Mouse (Mus musculus): ENCODE measurements around the gene Itgad. TPM values are rescaled to one million over a fixed set of nuclear protein-coding genes. Genes with fewer than 3 reads are reported as not detected.

The Itgad gene
- polyA plus RNA-seq (2017; shearing (Covaris generic)) = under 1 TPM in 1 of 2 experiments, not detected in 1; 0.15 TPM

DNA sequence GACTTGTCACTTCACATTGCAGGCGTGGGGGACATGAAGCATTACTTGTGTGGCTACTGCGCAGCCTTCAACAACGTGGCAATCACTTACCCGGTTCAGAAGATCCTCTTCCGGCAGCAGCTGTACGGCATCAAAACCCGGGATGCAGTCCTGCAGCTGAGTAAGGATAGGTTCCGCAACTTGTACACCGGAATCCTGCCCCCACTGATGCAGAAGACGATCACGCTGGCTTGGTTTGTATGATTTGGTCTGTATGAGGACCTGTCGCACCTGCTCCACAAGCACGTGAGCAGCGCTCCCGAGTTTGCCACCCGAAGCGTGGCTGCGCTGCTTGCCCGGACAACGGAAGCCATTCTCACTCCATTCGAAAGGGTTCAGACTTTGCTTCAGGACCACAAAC lies at the start of gene Itgad:
TSS of gene Itgad (plus strand) at position 301 of the 400 bp plus-strand sequence.
- ATAC-seq = no peak

DNA sequence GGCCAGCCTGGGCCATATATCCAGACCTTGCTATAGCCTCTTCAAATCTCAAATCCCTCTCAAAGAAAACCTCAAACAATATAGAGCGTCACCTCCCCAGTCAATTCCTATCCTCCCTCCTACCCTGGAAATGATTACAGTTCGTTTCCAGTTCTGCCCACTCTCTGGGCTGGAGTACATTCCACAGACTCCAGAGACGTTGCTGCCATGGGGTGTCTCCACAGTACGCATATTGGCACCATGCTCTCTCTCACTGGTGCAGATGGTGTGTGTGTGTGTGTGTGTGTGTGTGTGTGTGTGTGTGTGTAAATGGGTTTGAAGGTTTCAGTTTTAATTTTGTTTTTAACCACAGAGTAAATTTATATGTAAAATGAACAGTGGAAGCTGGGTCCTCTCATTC lies 48.9 kb upstream of the Itgad start:
- ATAC-seq = peak; percentile 71

DNA sequence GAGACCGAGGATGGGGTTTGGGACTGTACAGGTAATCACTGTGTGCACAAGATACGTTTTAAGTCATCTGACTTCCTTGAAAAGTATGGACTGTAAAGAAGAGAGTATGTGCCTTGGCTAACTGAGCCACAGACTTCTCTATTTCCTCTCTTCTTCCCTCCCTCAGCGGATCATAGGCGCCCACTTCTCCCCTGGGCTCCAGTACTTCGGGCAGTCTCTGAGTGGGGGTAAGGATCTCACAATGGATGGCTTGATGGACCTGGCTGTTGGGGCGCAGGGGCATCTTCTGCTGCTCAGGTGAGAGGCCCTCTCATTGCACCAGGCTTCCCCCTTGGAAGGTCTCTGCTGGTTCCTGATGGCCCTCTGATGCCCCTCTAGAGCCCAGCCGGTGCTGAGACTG lies 46.7 kb upstream of the Itgad start:
- no peak for ATAC-seq

DNA sequence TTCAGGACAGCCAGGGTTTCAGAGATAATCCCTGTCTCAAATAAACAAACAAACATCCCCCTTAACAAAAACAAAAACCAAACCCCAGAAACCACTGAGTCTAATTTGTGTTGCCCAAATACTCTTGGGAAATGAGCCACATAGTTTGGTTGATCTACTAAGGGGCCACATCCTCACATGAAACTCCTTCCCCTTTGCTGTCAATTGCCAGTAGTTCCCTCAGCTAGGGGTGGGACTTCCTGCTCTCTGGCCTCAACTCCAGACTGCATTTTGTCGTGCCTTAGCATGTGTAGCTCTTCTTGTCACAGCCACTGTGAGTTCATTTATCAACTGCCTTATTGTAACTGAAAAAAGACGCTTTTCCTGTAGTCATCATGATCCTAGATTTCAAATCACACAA lies 43.9 kb upstream of the Itgad start:
- ATAC-seq = no peak

DNA sequence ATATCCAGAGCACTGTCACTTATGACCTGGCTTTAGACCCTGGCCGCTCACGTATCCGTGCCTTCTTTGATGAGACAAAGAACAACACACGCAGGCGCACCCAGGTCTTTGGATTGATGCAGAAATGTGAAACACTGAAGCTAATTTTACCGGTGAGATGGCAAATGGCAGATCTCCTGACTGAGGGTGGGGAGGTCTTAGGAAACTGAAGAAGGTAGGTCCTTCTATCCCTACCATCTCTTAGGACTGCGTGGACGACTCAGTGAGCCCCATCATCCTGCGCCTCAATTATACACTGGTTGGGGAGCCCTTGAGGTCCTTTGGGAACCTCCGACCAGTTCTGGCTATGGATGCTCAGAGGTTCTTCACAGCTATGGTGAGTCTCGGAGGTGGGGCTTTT lies 42.0 kb upstream of the Itgad start:
- ATAC-seq = no peak

DNA sequence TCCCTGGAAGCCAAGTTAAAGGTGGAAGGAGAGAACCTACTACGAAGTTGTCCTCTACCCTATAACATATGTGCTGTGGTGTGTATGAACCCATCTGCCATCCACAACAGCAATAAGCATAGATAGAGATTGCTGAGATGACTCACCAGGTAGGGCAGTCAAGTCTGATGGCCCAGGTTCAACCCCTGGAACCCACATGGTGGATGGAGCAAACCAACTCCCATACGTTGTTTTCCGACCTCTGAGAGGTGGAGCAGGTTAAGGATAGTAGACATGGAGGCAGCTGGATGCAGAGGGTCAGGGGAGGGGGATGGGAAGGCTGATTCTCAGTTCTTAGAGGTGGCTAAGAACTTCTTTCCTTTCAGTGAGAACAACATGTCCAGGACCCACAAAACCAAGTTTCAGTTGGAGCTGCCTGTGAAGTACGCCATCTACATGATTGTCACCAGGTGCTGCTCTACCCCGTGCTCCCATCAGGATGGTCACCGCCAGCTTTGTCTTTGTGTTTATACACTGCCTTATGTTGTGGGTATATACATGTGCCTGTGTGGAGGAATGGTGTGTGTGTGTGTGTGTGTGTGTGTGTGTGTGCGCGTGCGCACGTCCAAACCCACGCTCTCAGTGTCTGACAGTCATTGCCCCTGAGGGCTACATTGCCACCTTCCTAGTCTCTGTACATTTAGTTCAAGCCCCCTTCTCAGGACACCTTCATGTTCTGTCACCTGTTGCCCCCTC lies 39.6 kb upstream of the Itgad start:
- no peak for ATAC-seq

DNA sequence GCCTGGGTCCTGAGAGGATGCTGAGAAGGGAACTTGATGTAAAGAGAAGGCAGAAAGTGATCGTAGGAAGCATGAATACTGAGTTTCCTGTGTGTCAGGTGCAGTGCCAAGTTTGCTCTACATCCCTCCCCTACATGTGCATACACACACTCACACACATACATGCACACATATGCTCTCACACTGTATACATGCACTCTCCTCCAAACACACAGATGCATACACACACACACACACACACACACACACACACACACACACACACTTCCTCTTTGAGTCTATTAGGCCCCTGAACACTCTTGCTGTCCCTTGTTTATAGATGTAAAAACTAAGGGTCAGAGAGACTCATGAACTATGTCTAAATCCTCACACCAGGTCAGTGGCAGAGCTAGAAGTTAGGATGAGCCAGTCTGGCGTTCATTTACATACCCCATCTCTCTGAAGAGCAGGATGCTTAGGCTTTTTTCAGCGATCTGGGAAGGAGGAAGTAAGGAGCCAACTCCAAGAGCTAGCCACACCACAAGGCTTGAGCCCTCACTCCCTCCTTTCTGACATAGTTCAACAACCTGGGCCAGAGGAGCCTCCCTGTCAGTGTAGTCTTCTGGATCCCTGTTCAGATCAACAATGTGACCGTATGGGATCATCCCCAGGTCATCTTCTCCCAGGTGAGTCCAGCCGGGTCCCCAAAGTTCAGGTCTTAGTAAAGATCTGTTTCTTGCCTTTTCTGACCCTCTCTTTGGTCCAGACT lies 38.8 kb upstream of the Itgad start:
- ATAC-seq = peak; percentile 14

DNA sequence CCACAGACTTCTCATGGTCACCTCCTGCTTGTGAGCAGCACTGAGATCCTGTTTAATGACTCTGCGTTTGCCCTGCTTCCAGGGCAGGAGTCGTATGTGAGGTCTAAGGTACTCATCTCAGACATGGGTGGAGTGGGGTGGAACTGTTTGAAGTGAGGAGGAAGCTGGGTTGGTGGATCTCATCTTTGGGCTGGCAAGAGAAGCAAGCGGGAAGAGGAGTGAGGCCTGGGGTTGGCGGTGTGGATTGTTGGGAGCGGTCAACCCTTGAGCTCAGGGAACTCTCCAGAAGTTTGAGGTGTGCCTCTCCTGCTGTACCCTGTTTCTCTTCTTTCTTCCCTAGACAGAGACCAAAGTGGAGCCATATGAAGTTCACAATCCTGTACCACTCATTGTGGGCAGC lies 37.8 kb upstream of the Itgad start:
- no peak for ATAC-seq

DNA sequence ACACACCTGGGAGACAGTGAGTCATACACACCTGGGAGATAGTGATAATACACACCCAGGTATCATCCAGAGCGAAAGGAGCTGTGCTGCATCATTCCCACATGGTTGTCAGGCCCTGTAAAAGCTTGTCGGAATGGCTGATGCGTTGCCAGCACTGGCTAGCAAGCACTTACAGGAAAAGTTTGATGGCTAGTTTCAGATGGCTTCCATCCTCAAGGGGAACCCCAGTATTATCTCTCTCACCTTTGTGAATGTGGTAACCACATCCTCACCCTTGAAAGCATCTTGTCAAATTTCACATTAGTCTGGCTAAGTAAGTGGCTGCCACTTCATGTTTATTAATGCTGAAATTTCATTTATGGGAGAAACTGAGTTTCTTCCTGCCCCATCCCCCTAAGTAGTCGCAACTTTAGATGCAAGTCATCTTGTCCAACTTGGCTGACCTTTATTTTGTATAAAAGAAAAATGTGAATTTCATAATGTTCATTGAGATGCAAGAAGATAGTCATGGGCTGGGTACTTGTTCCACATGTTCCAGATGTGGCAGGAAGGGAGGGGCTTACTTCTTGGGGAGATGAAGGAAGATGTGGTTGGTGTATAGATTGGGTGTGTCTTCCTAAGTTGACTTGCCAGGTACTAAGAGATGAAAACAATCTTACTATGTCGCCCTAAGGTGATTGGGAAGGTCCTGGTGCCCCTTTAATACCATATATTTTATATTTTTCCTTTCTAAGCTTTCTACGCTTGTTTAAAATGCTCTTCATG lies 34.3 kb upstream of the Itgad start:
- peak; percentile 87 for ATAC-seq

DNA sequence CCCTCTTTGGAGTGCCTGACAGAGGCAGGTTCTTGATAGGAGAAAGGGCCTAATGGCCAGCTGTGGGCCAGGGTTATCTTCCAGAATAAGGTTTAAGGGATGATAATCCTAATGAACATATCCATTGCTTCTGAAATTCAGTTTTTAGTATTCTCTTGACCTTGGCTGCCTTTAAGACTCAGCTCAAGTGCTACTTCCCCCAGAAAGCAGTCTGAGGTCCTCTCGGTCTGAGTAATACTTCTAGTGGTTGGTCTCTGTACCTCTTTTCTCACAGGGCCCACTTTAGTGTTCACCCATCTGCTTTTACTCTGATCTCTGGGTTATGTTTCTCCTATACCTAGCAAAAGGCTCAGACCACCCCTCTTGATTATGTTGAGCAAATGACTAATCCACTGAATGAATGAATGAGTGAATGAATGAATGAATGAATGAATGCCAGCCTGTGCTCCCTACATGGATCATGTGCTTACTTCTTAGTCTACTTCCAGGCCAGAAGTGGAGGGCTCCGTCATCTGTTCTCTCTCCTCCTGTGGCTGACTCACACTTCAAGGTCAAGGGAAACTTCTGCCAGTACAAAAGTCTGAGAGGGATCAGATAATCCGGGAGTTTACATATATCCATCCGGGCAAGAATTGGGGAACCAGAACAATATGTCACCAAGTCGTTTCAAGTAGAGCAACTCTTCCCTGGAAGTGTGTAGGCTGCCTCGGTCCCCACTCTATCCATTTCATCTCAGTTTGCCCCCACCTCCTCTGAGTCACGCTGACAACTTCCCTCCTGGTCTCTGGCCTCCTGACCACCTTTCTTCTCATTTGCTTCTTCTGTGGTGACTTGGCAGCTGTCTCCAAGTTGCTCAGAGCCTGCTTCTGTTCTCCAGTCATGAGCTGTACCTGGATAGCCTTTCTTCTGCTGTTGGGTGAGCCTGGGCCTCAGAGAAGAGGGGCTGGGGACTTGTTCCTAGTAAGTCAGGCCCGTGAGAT lies 25.1 kb upstream of the Itgad start, which contains the start of gene Itgax:
TSS of gene Itgax (plus strand) at position 807 of the 980 bp plus-strand sequence.
- no peak for ATAC-seq

DNA sequence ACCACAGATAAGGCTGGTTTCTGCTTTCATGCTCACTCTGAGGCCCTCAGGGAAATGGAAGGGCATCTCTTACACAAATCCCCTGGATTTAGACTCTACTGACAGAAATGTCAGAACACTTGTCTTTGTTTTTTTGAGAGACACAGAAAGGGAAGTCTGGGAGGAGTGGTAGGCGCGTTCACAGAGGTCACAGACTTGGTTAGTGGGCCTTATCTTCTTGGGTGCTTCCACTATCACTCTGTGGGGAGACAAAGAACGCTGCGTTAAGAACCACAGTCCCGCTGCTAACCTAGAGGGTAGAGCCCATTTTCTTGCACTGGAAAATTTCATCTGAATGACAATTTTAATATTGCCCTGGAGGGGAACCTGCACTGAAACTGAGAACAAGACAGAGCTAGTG lies 22.0 kb upstream of the Itgad start:
- no peak for ATAC-seq

DNA sequence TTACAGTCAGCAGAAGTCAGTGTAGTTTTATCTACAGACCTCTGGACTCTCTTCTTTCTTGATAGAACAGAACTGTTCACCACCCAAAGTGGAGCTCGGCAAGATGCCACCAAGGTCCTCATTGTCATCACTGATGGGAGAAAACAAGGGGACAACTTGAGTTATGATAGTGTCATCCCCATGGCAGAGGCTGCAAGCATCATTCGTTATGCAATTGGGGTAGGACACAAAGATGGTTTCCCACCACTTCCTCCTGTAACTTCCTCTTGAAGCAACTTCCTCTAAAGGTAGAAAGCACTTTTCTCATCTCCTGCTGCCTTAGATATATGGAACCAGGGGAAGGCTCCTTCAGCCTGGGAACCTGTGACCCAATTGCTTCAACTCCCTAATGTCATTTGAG lies 20.6 kb upstream of the Itgad start:
- ATAC-seq = no peak

DNA sequence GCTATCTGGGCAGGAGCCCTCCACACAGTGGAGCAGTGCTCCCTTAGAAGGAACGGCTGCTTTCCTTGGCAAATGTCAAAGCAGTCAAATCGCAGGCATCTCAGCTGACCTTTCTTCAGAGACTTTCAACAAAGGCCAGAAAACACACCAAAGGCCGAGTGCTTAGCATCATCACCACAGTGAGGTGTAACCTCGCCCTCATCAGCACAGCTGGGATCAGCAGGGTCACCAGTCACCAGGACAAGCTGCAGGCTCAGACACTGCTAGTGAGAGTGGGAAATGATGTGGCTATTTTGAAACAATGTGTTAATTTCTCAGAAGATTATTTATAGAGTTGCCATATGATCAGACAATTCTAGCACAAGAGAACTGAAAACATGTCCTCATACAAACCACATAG lies 17.2 kb upstream of the Itgad start:
- no peak for ATAC-seq

DNA sequence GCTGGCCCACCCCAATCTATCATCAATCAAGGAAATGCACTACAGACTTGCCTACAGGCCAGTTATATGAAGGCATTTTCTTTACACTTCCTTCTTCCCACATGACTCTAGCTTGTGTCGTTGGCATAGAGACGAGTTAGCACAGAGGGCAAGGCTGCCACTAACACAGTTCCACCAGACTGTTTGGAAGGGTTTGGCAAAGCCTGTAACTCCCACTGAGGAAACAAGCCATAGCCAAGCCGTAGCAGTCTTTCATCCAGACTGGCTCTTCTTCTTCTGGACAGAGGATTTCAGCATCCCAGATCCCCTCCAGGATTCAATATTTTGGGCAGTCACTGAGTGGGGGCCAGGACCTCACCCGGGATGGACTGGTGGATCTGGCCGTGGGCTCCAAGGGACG lies 14.6 kb upstream of the Itgad start:
- no peak for ATAC-seq

DNA sequence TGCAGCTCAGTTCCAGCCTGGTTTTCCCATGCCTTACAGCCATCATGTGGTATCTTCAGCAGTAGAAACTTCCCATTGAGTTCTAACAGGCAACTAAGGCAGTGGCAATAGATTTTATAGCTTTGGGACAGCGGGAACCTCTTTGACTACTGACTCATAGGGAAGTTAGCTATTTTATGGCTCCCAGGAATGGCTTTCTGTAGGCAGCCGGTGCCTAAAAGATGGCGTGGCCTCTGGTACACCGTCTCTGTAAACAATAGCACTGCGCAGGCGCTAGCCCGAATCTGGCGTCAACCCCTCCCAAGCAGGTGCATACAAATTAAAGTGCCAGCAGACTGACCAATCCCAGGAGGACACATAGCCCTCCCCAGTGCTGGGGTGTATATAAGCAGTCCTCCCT lies 3.2 kb upstream of the Itgad start:
- no peak for ATAC-seq

DNA sequence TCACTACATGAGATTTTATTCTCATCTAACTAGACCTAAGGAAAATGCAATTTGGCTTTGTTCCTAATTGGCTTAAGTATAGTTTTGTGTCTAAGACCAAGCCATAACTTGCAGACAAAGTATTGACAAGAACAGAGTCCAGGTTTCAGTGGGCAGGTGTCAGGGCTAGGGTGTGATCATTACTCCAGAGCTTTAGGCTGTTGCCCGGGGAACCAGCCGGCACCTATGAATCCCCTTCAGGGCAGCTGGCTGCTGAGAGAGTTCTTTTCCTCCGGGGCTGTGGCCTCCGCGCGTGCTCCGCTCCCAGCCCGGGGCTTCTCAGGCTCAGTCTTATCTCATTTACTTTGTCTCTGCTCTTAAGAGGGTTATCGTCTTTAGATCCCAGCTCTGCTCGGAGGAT lies 748 bp downstream of the Itgad start:
- ATAC-seq = no peak

DNA sequence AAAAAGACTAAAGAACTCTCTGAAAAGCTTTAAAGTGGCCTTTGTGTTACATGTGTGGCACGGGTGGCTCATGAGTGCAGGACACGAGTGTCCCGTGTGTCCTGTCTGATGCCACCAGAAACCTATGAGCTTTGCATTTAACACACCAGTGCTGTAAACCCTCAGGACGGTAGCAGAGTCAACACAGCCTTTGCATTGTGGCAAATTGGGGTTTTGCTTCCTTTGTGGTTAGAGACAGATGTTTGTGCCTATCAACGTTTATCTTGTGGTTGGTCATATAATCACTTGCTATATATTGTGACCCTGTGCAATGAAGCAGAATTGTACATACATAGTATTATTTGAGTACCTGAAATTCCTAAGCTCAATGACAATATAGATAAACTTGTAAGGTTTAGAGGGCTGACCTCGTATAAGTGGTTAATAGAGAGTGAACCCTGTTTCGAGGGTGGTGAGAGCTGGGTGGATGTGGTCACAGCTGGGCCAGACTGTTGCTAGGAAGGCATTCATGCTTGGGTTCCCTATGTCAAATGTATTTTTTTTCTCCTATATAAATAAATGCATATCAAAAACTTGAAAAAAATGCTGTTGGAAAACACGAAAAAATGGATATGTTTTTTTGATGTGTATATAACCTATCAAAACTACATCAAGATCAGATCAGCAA lies 4.6 kb downstream of the Itgad start:
- peak; percentile 41 for ATAC-seq

DNA sequence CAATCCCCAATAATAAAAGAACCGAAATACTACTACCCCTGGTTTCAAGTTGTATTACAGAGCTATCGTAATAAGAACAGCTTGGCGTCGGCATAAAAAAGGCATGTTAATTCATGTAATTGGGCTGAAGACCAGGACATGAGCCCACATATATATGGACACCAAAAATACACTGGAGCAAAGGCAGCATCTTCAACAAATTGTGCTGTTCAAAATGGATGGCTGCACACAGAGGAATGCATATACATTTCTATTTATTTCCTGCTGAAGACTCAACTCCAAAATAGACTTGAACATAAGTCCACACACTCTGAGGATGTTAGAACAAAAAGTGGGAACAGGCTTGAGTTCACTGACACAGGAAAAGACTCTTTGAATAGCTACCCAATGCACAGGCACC lies 9.8 kb downstream of the Itgad start:
- no peak for ATAC-seq

DNA sequence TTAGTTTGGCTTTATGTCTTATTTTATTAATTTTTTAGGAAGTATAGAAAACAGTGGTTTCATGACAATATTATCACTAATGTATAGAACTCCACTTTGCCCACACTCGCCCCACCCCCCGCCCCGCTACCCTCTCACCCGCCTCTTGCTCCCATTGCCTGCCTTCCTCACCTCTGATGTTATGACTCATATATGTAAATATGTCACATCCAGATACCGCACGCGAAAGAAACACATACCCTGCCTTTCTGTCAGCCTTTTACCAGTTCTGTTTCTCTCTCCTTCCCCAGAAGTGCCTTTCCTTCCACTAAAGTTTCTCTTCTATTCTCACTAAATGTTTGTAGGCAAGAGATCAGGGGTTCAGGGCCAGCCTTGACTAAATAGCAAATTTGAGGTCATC lies 12.2 kb downstream of the Itgad start:
- ATAC-seq = peak; percentile 77

DNA sequence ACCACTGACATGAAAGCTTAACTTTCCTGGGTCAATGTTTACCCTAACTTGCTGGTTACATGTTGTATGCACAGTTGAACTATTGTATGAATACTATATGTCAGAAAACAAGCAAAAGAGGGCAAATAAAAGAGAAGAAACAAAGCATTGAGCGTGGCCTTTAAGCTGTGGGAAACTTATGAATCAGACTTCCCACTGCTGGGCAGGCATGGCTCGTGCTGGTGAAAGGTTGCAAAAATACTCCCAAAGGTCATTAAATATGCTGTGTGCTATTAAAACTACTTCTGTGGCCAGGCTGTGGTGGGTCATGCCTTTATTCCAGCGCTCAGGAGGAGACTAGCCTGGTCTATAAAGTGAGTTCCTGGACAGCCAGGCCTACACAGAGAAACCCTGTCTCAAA lies 15.8 kb downstream of the Itgad start:
- no peak for ATAC-seq

DNA sequence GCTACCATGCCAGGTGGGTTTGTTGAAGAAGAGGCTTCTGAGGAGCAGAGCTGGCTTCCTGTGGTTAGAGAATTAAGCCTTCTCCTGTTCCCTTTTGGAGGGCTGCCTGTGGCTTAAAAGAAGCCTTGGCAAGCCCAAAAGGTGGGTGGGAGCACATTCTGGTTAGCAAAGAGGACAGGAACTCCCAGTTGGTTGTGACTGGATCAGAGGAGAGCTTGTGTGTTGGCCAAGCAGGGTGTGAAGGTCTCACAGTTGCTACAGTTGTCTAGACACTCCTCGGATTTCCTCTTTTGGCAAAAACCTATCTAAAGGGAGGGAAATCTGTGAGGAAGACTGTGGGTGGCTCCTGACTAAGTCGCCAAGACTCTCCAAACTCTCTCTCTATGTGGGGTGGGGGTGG lies 24.2 kb downstream of the Itgad start:
- ATAC-seq = no peak

DNA sequence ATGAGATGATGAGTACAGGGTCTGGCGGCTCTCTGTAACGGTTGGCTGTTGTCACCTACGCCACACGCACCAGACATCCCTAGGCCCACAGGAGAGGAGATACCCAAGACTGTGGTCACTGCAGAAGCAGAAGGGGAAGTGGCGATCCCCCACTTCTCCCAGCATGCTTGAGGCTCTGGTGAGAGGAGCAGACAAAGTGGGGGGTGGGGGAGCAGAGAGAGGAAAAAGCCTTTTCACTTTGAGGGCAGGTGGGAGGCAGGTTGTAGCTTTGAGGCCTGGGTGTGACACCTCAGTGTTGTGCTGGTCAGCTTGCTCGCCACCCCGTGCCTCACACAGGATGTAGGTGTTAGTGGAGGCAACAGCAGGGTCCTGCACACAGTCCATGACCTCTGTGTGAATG lies 25.9 kb downstream of the Itgad start:
- no peak for ATAC-seq
